Mouse (Mus musculus): Measurements from ENCODE around the gene Slc48a1.

DNA sequence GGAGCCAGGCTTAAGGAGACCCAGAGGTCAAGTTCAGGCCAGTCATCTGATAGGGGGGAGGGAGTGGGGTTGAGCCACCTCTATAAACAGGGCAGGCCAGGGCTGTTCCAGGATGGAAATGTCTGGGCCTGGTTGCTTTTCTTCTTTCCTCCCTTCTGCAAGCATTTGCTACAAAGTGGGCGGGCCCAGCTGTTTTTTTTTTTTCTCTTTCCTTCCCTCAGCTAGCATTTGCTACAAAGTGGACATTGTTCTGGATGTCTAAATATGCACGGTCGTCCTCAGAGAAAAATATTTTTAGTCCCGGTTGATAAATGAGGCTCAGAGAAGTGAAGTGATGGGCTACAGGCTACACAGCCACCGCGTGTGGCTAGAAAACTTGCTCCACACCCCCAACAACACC lies 23.8 kb upstream of the Slc48a1 start:
- no peak for TF ChIP-seq CTCF (IDR thresholded peaks at IDR 0.05; ENCODE audit: low read depth)
- TF ChIP-seq EP300 (optimal IDR thresholded peaks at IDR 0.05) = no peak
